Mouse (Mus musculus) forelimb bud, embryonic 11.5 days (tissue): ENCODE data around the gene Tmem82.

Source experiments
- DNase-seq: peaks from one replicate; pipeline ENCODE4 v3.0.0-alpha.2; 2012; ENCODE audit warnings: low read depth, low spot score

Gene Tmem82

GRCm38 (mm10) chr4:141614946-141615345 is 3.5 kb downstream of the Tmem82 start:
- DNase-seq: no peak

GRCm38 (mm10) chr4:141609538-141609937 is 8.9 kb downstream of the Tmem82 start:
- DNase-seq: no peak

- DNase-seq: no peak
Observed at GRCm38 (mm10) chr4:141605861-141606260, 12.6 kb downstream of the Tmem82 start, which contains the start of gene Fblim1. Fblim1 (minus strand) TSS chr4:141606096.

GRCm38 (mm10) chr4:141605421-141605820 is 13.0 kb downstream of the Tmem82 start:
- DNase-seq: no peak

GRCm38 (mm10) chr4:141604493-141604892 is 13.9 kb downstream of the Tmem82 start:
- no peak for DNase-seq

DNA sequence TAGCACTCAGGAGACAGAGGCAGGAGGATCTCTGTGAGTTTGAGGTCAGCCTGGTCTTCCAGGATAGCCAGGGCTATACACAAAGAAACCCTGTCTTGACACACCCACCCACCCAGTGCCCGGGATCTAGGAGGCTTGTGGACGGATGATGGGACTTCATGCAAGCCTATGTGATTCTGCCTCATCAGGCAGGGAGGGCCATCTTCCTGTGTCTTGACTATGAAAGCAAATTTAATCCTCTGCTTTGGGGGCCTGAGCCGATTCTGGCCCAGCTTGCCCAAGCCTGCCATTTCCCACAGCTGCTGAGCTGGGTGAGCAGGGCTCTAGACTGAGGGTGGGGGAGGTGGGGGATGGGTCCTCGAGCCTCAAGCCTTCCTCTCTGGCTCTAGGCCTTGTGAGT is 14.5 kb downstream of the Tmem82 start:
- DNase-seq: no peak

- no peak for DNase-seq
Observed at GRCm38 (mm10) chr4:141602523-141603223, 15.8 kb downstream of the Tmem82 start.

DNA sequence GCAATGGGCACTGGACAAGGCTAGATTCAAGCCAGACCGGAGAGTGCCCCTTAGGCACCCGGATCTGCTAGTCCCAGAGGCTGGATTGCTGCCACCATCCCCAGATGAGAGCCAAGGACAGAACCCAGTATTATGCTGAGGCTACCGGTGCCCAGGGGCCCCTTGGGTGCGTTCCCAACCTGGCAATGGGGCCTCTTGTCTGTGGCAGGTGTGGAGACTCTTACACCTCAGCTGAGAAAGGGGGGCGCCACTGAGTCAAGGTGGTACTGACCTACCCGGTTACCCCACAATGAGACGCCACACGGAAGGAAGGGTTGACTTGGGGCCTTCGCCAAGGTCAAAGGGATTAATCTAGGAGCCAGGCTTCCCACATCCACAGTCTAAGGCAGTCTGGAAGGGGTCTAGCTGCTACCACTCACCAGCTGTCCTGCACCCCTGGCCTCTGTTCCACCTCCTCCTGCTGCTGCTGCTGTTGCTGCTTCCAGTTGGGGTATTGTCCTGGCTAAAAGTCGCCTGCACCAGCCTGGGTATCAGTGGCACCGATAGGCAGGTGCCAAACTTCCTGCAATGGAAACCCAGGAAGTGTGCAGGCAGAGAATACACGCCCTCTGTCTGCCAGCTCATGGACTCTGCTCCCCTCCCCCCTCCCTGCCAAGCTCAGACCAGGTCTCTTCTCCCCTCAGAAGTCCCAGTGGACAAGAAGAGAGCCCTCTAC is 17.1 kb downstream of the Tmem82 start:
- DNase-seq: no peak

DNA sequence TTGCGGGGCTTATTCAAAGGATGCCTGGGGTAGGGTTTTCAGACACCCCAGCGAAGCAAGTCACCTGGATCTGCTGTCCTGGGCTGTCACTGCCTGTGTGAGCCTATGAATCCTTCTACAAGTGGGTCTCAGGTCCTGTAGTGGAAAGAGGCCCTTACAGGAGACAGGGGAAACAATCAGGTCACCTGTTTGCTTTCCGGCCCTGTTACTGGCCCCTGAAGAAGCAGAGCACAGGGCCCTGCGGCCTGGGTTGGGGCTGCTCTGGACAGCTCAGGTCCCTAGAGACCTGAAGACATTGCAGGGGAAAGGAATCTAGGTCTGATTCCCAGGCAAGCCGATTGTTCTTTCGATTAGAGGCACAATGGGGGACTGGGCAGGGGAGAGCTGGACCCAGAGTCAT is 18.1 kb downstream of the Tmem82 start:
- DNase-seq: no peak

- DNase-seq: peak; percentile 56
Observed at GRCm38 (mm10) chr4:141599251-141600141, 18.9 kb downstream of the Tmem82 start.

GRCm38 (mm10) chr4:141598894-141599250 is 19.6 kb downstream of the Tmem82 start:
- DNase-seq: peak; percentile 26

DNA sequence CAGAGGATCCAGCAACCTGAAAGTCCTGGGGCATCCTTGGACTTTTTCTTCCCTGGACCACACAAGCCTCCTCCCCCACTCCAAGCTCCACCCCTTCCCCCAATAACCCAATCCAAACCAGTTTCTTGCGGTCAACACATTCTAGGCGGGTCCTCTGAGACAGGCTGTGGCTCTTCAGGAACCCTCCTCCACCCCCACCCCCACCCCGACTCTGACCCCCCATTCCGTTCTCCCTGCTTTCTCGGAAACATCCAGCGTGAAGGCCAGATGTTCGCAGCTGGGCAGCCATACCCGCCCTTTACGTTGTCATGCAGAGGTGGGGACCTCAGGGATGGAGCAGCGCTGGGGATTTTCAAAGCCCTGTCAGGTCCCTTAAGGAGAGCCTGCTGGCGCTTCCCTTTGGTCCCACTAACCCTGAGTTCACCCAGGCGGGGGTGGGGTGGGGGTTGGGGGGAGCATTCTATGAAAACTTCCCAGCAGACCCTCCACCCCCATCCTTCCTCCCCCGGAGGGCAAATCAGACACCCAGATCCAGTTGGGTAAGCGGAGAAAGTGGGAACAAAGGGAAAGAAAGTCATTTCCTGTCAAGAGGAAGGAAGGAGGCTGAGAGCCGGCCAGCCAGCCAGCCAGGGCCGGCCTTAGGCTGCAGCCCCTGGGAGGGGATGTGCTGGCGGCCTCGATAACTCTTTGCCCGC is 20.1 kb downstream of the Tmem82 start:
- DNase-seq: peak; percentile 60

- DNase-seq: no peak
Observed at GRCm38 (mm10) chr4:141596700-141597328, 21.6 kb downstream of the Tmem82 start.

DNA sequence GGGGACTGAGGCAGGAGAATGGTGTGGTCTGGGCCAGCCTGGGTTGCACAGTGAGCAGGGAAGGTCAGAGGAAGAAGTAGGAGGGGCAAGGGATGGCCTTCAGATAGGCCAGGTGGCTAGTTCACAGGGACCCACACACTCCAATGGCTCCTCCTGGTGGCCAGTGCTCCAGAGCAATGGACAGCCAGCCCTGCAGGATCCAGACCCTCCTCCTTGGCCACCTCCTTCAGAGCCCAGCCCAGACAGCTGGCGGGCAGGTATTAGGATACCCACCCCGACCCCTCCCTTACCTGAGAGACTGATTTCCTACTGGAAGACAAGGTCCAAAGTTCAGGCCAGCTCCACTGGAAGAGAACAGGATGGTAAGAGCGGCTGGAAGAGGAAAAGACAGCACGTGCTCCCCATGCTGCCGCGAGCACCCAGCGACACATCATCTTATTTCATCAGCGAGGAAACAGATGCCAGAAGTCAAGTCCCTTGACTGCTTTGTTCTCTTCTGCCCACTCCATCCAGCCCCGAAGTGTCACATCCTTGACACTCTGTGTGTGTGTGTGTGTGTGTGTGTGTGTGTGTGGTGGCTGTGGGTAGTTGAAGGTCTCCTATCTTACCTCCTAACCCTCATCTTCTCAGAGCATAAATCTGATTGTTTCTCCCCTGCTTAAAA is 22.7 kb downstream of the Tmem82 start:
- no peak for DNase-seq

DNA sequence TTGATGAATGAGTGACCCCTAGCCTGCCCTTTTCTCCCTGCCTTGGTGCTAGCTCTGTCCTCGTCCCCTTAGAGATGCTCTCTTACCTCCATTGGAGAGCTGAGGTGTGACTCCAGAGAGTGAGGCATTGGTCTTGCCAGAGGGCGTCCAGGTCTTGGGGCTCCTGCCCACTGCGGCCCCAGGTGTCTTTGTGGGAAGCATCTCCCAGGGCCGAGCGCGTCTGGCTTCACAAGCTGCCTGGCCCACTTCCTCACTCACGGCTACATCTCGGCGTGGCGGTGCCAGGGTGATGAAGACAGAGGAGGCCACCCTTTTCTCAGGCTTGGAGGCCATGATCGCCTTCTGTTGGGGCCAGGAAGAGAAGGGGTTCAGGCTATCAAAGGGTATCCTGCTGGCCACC is 23.3 kb downstream of the Tmem82 start:
- DNase-seq: no peak

DNA sequence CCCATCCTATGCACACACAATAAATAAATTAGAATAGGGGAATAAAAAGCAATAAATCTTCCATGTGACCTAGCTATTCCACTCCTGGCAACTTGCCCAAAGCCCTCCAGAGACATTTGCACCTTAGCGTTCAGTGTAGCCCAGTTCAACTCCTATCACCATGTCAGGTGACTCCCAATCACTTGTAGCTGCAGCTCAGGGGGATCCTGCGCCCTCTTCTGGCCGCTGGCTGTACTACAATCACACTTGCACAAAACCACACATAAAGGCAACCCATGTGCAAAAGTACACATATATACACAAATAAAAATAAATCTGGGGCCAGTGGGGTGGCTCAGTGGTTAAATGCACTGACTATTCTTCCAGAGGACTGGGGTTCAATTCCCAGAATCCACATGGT is 26.9 kb downstream of the Tmem82 start:
- peak; percentile 46 for DNase-seq

DNA sequence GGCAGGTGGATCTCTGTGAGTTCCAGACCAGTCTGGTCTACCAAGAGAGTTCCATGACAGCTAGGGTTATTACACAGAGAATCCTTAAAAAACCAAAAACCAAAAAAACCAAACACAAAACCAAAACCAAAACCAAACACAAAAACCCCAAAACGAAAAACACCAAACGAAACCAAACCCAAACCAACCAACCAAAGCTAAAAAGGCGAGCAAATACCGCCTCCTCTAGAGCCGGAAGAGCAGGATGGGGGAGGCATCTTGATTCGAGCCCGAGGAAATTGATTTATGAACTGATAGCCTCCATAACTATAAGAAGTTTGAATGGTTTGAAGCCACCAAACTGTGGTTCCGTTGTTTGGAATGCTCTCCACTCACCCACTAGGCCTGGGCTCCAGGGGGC is 34.5 kb downstream of the Tmem82 start:
- DNase-seq: no peak

DNA sequence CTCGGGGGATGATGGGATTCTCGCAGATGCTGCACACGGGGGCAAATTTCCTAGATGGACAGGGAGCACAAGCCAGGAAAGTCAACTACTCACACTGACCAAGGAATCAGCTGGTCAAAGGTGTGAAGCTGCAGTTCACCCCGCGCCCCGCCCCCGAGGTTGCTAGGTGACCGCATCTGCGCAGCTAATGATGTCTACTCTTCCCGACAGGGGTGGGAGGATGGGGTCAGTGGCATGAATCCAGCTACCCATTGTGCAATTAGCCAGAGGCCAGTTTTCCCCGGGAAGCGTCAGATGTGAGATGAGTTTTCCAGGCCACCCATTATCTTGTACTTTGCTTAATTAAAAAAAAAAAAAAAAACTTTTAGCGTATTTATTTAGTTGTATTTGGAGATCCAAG is 37.4 kb downstream of the Tmem82 start:
- no peak for DNase-seq

DNA sequence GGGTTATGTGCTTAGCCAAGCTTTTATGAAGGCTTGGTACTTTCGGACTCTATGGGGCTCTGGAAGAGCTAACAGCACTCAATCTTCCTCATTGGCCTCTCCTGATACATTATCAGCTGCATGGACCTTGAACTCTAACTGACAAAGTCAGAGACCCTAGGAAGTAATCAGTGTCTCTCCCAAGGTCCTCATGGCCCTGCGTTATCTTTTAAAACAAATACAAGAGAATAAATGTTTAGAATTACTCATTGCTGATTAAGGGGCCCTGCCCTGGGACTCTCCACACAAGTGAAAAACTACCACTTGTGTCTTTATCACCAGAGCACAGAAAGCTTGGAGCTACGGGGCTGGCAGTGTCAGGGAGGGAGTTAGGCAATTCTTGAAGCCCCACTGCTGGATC is 39.6 kb downstream of the Tmem82 start:
- DNase-seq: no peak

DNA sequence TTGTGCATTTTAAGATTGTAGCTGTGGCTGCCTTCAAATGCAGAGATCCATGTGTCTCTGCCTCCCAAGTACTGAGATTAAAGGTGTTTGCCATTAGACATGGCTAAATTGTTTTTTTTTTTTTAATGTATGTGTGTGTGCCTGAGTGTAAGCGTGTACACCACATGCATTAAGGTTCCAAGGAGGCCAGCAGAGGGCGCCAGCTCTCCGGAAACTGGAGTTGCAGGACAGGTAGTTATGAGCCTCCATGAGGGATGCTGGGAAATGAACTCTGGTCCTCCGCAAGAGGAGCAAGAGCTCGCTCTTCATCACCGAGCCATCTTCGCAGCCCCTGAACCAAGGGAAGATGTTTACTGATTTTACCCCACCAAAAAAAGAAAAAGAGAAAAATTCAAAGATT is 41.6 kb downstream of the Tmem82 start:
- DNase-seq: no peak

- DNase-seq: no peak
Observed at GRCm38 (mm10) chr4:141576404-141576803, 42.0 kb downstream of the Tmem82 start.
